Mouse (Mus musculus): ENCODE data around the gene Chrdl2.

DNA sequence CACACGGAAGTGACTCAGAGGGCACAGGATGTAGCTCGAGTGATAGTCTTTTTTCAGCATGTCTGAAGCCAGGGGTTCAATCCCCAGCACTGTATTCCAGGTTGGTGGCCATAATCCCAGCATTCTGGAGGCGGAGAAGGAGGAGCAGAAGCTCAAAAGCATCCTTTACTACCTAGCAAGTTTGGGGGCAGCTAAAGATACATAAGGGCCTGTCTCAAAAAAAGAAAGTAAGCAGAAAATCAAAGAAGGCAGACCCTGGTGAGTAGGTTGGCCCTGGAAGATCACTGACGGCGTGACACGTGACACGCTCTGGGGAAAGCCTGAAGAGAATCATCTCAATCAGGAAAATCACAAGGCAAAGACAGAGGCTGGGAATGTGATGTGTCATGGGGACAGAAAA, 12.8 kb upstream of the Chrdl2 start:
- no peak for TF ChIP-seq CTCF (IDR thresholded peaks at IDR 0.05; ENCODE audit: control insufficient read depth, insufficient read depth, low read length)
- no peak for TF ChIP-seq POLR2A (IDR thresholded peaks at IDR 0.05; ENCODE audit: borderline replicate concordance, control insufficient read depth, low read depth, low read length)
